ENCODE assay signal across 8 mouse cellular contexts in genomic region chr6:120037004-120037635, GRCm38 (mm10). TPM values are rescaled to one million over a fixed set of nuclear protein-coding genes. Genes with fewer than 3 reads are reported as not detected.
DNase-seq lines count a peak whose midpoint lies in the region; ATAC-seq and TF ChIP-seq lines count a peak whose summit lies in the region.

No protein-coding gene starts in this region.

- WGBS in hindbrain, embryonic 15.5 days: under 1% methylated on average over 51 of the region's 51 CpGs
- under 1% methylated on average over 43 of the region's 51 CpGs for WGBS in macrophage (ENCODE audit: missing documents)

- peak; percentile 87 for DNase-seq in ZHBTc4 (ENCODE audit: low read depth, low spot score)
- peak; percentile 43 to 56 for DNase-seq in cerebellum, postnatal 4 days (ENCODE audit: low spot score in 2 of 2)
- DNase-seq in gastrocnemius, adult 18-20 months (ENCODE audit: low spot score): peak; percentile 70
- peak; percentile 44 to 61 for DNase-seq in left cerebral cortex, adult 2 months (ENCODE audit: extremely low spot score in 1 of 2, low spot score in 2 of 2)
- DNase-seq in retina, postnatal 7 days (ENCODE audit: low read depth, low spot score): peak; percentile 50
- DNase-seq in urinary bladder, adult 2 months (ENCODE audit: low spot score): peak; percentile 59

- intact Hi-C loops in left cerebral cortex, adult 2 months (cut with DNase I): loop anchor here (2.0 to 10.0 kb wide), 2 partner anchors 36 to 552 kb away; no protein-coding TSS in a partner anchor

- no peaks in the 10 kb centered on the region for H3K36me3 ChIP-seq in hindbrain, embryonic 15.5 days
- H3K36me3 ChIP-seq in macrophage (ENCODE audit: inconsistent target): no peaks in the 10 kb centered on the region

- peaks cover 35% of the 10 kb centered on the region for H3K4me1 ChIP-seq in hindbrain, embryonic 15.5 days (replicated peaks)

- peak overlapping the region; percentile 89 for H3K4me2 ChIP-seq in hindbrain, embryonic 15.5 days

- peak; percentile 60 for TF ChIP-seq CTCF in left cerebral cortex, adult 2 months (IDR thresholded peaks at IDR 0.05)

- peak overlapping the region; percentile 98 for H3K27ac ChIP-seq in hindbrain, embryonic 15.5 days (replicated peaks)
- H3K27ac ChIP-seq in left cerebral cortex, adult 2 months: peak overlapping the region; percentile 96
- peak overlapping the region; percentile 60 for H3K27ac ChIP-seq in macrophage

- no peaks in the 10 kb centered on the region for H3K27me3 ChIP-seq in hindbrain, embryonic 15.5 days

- peak overlapping the region; percentile 81 for H3K4me3 ChIP-seq in hindbrain, embryonic 15.5 days
- peak overlapping the region; percentile 80 for H3K4me3 ChIP-seq in left cerebral cortex, adult 2 months
- H3K4me3 ChIP-seq in macrophage (ENCODE audit: inconsistent target): peak overlapping the region; percentile 79

- peak overlapping the region; percentile 83 for H3K9ac ChIP-seq in hindbrain, embryonic 15.5 days

- H3K79me2 ChIP-seq in macrophage (ENCODE audit: inconsistent target): peaks cover 55% of the 10 kb centered on the region

- no peak for ATAC-seq in hindbrain, embryonic 15.5 days (ENCODE audit: low FRiP score, low read depth)

- no peaks in the 10 kb centered on the region for H3K9me3 ChIP-seq in hindbrain, embryonic 15.5 days

RNA-seq across cellular contexts. Expression of gene Wnk1, which starts 1.4 kb away (rescaled TPM):
- 100 to 1,000 TPM; 301 to 376 TPM for total RNA-seq in gastrocnemius, adult 18-20 months (2021)
- polyA plus RNA-seq in hindbrain, embryonic 15.5 days (2015; fragmentation: Nextera tagmentation; extraction: Ambion mirVana): 46.6 and 48.4 TPM in 2 replicates
- total RNA-seq in left cerebral cortex, adult 2 months (2021): 100 to 1,000 TPM; 186 to 212 TPM
- total RNA-seq in macrophage (2018; cell fraction: chromatin; rRNA removed): 100 to 1,000 TPM; 326 to 868 (median 677) TPM
- 100 to 1,000 TPM; 302 to 479 (median 379) TPM for total RNA-seq in macrophage (2018; cell fraction: cytosol; rRNA removed)
- total RNA-seq in macrophage (2018; cell fraction: nucleus; rRNA removed): 1,000 to 10,000 TPM in 2 of 26 experiments, 100 to 1,000 TPM in 24; 335 to 1,077 (median 561) TPM
- polyA plus RNA-seq in macrophage (2018): 206 to 532 TPM (median 350 TPM) in 3 replicates
- 150 and 156 TPM in 2 replicates for polyA plus RNA-seq in urinary bladder, adult 2 months (2012; rRNA removed)

RNA-seq across cellular contexts. Expression of gene Ninj2, which starts 56.0 kb away (rescaled TPM):
- total RNA-seq in gastrocnemius, adult 18-20 months (2021): not detected
- not detected in 2 replicates for polyA plus RNA-seq in hindbrain, embryonic 15.5 days (2015; fragmentation: Nextera tagmentation; extraction: Ambion mirVana)
- total RNA-seq in left cerebral cortex, adult 2 months (2021): 1 to 10 TPM in 1 of 2 experiments, under 1 TPM in 1; 0.56 to 1.3 TPM
- not detected for total RNA-seq in macrophage (2018; cell fraction: chromatin; rRNA removed)
- total RNA-seq in macrophage (2018; cell fraction: cytosol; rRNA removed): under 1 TPM in 6 of 26 experiments, not detected in 20; 0.18 to 0.34 (median 0.29) TPM
- total RNA-seq in macrophage (2018; cell fraction: nucleus; rRNA removed): not detected
- not detected in 3 replicates for polyA plus RNA-seq in macrophage (2018)
- 0.10 TPM in 1 of 2 replicates, not detected in the other for polyA plus RNA-seq in urinary bladder, adult 2 months (2012; rRNA removed)
